Mouse (Mus musculus) liver (tissue): ENCODE data around the gene En2.
A peak's percentile ranks its signal among the peaks of the same experiment; 100 is the strongest.

Source experiments
- DNase-seq: peaks from one replicate; pipeline ENCODE4 v3.0.0-alpha.2; 2020; ENCODE audit warnings: mixed read lengths

The En2 gene

GRCm38 (mm10) chr5:28165358-28166255, at the start of gene En2:
En2 (plus strand) TSS chr5:28165694.
- peak; percentile 50 for DNase-seq

- DNase-seq: no peak
Observed at GRCm38 (mm10) chr5:28117251-28117880, 48.1 kb upstream of the En2 start.

- DNase-seq: peak; percentile 15
Observed at GRCm38 (mm10) chr5:28117882-28118530, 47.5 kb upstream of the En2 start.

- DNase-seq: no peak
Observed at GRCm38 (mm10) chr5:28118531-28118925, 47.0 kb upstream of the En2 start.

- DNase-seq: no peak
Observed at GRCm38 (mm10) chr5:28119576-28119975, 45.9 kb upstream of the En2 start.

GRCm38 (mm10) chr5:28122491-28123454, 42.7 kb upstream of the En2 start:
- peak; percentile 52 for DNase-seq

- DNase-seq: no peak
Observed at GRCm38 (mm10) chr5:28123455-28123825, 42.1 kb upstream of the En2 start.

GRCm38 (mm10) chr5:28124321-28125230, 40.9 kb upstream of the En2 start:
- DNase-seq: no peak

GRCm38 (mm10) chr5:28128851-28129250, 36.6 kb upstream of the En2 start:
- no peak for DNase-seq

- no peak for DNase-seq
Observed at GRCm38 (mm10) chr5:28132231-28132630, 33.3 kb upstream of the En2 start.

- DNase-seq: no peak
Observed at GRCm38 (mm10) chr5:28136438-28136837, 29.1 kb upstream of the En2 start.

GRCm38 (mm10) chr5:28144555-28144954, 20.9 kb upstream of the En2 start:
- no peak for DNase-seq

GRCm38 (mm10) chr5:28146018-28146417, 19.5 kb upstream of the En2 start:
- no peak for DNase-seq

GRCm38 (mm10) chr5:28148473-28148872, 17.0 kb upstream of the En2 start:
- DNase-seq: no peak

GRCm38 (mm10) chr5:28149436-28149835, 16.1 kb upstream of the En2 start:
- DNase-seq: no peak

GRCm38 (mm10) chr5:28157044-28157730, 8.3 kb upstream of the En2 start:
- no peak for DNase-seq

- DNase-seq: no peak
Observed at GRCm38 (mm10) chr5:28157781-28158180, 7.7 kb upstream of the En2 start.

- DNase-seq: no peak
Observed at GRCm38 (mm10) chr5:28158308-28159071, 7.0 kb upstream of the En2 start.

- DNase-seq: no peak
Observed at GRCm38 (mm10) chr5:28159072-28159458, 6.4 kb upstream of the En2 start.

- DNase-seq: no peak
Observed at GRCm38 (mm10) chr5:28159891-28160470, 5.5 kb upstream of the En2 start.
